Mouse (Mus musculus) myocyte (in vitro differentiated cells): ENCODE results near the gene Tas1r1.

Source experiments
- MAX ChIP-seq: IDR thresholded peaks from one replicate; pipeline ENCODE4 v1.6.1; 2011; ENCODE audit warnings: low read depth, mild to moderate bottlenecking, control low read depth
- POLR2A ChIP-seq: IDR thresholded peaks from one replicate; pipeline ENCODE4 v1.6.1; 2011; ENCODE audit warnings: low read depth, mild to moderate bottlenecking, control low read depth, moderate library complexity; ENCODE audit not compliant: insufficient read length
- POLR2AphosphoS2 ChIP-seq: IDR thresholded peaks from one replicate; pipeline ENCODE4 v1.6.1; 2011; ENCODE audit warnings: low read depth, control low read depth; ENCODE audit not compliant: insufficient read length
- REST ChIP-seq: IDR thresholded peaks from one replicate; pipeline ENCODE4 v1.6.1; 2011; ENCODE audit warnings: mild to moderate bottlenecking, control low read depth, moderate library complexity; ENCODE audit not compliant: insufficient read depth, insufficient read length
- USF1 ChIP-seq: IDR thresholded peaks from one replicate; pipeline ENCODE4 v1.6.1; 2011; ENCODE audit warnings: low read depth, mild to moderate bottlenecking, control low read depth, moderate library complexity

DNA sequence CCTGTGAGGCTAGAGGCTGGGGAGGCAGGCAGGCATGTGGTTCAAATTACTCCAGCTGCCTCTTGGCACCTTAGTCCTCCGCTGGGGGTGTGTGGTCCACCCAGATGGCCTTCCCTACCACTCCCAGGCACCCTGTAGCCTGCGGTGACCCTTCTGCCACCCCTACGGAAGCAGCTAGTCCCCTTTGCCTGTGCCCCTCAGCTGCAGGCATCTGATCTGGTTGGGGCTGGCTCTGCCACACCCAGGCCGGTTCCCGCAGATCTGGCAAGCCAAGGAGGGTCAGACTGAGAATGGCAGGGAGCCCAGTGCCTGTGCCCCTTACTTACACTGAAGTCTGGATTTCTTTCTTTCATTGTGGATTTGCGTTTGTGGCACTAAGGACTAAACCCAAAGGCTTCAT is 35.3 kb upstream of the Tas1r1 start:
- TF ChIP-seq USF1, result no peak
- TF ChIP-seq REST, result no peak
- peak; percentile 34 for TF ChIP-seq POLR2A
- TF ChIP-seq POLR2AphosphoS2, result no peak
- TF ChIP-seq MAX, result no peak
